ENCODE assay signal across 13 mouse cellular contexts in genomic region chr6:114074256-114074655, GRCm38 (mm10). TPM values are rescaled to one million over a fixed set of nuclear protein-coding genes. Genes with fewer than 3 reads are reported as not detected.
"Had no signal": no experiment of that assay in that cellular context is flagged by ENCODE, and none has a peak within 500 bp of the region (broad histone marks: within the 10 kb centered on the region; RNA-seq: fewer than 3 reads in every experiment).

No protein-coding gene starts in this region.

- DNase-seq: lung, adult 18-20 months; lung, embryonic 14.5 days; lung, postnatal 10 days; lung, postnatal 4 days; midbrain, embryonic 14.5 days; right cerebral cortex, postnatal 14 days; thymus, adult 2 months; thymus, postnatal 25 days; thymus, postnatal 4 days had no signal

RNA-seq across cellular contexts. Expression of gene Atp2b2, which starts 31.8 kb away (rescaled TPM):
- total RNA-seq: megakaryocyte, adult 5-6 weeks; megakaryocyte-erythroid progenitor cell, adult 5-6 weeks had no signal
- polyA plus RNA-seq: myocyte had no signal

RNA-seq across cellular contexts. Expression of gene Slc6a11, which starts 56.8 kb away (rescaled TPM):
- total RNA-seq: megakaryocyte, adult 5-6 weeks; megakaryocyte-erythroid progenitor cell, adult 5-6 weeks had no signal
- polyA plus RNA-seq: myocyte; spleen, adult 2 months had no signal
